Mouse (Mus musculus): ENCODE measurements around the gene Ranbp3l.

DNA sequence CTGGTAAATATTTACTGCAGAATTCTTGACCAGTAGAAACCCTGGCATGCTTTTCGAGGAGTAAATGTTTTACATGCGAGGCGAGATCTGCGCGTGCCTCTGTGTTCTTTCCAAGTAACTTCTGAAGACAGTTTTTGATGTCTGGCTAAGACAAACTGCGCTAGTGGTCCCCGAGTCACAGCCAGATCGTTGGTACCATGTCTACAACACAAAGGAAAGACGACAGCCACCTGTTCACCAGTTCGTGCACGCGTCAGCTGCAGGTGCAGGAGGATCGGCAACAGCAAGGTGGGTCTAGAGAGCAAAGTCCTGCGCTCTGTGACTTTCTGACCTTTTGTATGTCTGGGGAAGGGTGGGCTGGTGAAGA lies 463 bp downstream of the Ranbp3l start:
- TF ChIP-seq CTCF (IDR thresholded peaks at IDR 0.05; ENCODE audit: low read depth) (no peak), EP300 (optimal IDR thresholded peaks at IDR 0.05) (no peak)
